Mouse (Mus musculus): Measurements from ENCODE around the gene Tmeff2. TPM values are rescaled to one million over a fixed set of nuclear protein-coding genes. Genes with fewer than 3 reads are reported as not detected.
"Not testable (repeated sequence)": the region's sequence is repeated elsewhere in the genome, so short reads cannot be mapped to it uniquely, and the experiment has no call there.

The Tmeff2 gene
- 12.1 and 13.2 TPM in 2 replicates for polyA plus RNA-seq (2015; fragmentation: Nextera tagmentation; extraction: Ambion mirVana)

DNA sequence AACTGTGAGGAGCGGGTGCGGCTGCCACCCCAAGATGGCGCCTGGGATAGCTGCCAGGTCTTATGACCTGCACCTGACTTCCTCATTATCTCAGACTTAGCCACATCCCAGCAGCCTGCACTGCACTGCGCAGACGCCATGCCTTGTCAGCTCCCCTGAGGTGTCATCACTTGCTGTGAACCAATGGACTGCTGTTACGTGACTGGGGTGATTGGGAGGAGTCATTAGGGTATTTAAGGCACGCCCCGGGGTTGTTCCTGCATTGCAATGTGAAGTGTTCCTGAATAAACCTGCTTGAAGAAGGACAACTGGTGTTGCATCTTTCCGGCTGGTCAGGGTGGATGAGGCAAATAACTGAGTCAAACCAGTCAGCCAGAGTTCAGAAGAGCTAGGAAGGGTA, at the start of gene Tmeff2:
TSS of gene Tmeff2 (plus strand) at position 262 of the 400 bp plus-strand sequence.
- not testable (repeated sequence) for H3K4me3 ChIP-seq (replicated peaks); H3K27me3 ChIP-seq (replicated peaks); H3K9ac ChIP-seq; H3K4me2 ChIP-seq (replicated peaks); H3K27ac ChIP-seq; ATAC-seq; H3K4me1 ChIP-seq (replicated peaks); H3K9me3 ChIP-seq; H3K36me3 ChIP-seq
- WGBS = 88% methylated on average over 9 of the region's 9 CpGs

- H3K27me3 ChIP-seq (replicated peaks) = no peaks in the 10 kb centered on the region
- no peaks in the 10 kb centered on the region for H3K4me1 ChIP-seq (replicated peaks)
- no peaks in the 10 kb centered on the region for H3K9me3 ChIP-seq
- ATAC-seq = no peak
- no peak overlapping the region for H3K27ac ChIP-seq
- H3K4me3 ChIP-seq (replicated peaks) = no peak overlapping the region
- H3K9ac ChIP-seq = no peak overlapping the region
- no peak overlapping the region for H3K4me2 ChIP-seq (replicated peaks)
- whole genome bisulfite sequencing = 78% methylated on average over 2 of the region's 2 CpGs
- no peaks in the 10 kb centered on the region for H3K36me3 ChIP-seq
Observed at GRCm38 (mm10) chr1:50861515-50861914, 38.9 kb upstream of the Tmeff2 start.

DNA sequence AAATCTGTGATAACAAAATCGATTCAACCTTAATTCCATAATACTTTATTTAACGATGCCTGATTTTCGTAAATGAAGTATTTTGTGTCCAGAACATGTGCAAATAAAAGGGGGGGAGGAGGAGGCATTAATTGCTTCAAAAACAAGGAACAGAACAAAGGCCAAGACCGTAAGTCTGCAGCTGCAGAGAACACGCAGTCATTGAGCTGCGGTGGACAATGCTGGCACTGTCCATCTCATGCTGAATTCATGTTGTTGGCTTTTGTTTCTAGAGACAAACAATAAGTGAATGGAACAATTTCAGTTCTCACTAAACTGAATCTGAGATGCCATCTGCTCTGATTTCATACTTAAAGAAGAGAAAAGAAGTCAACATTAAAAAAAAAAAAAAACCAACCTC, 2.8 kb upstream of the Tmeff2 start:
- no peak for ATAC-seq
- 79% methylated on average over 6 of the region's 6 CpGs for WGBS

GRCm38 (mm10) chr1:50924838-50925355, 24.4 kb downstream of the Tmeff2 start:
- Histone ChIP-seq H3K4me3 (replicated peaks) (no peak overlapping the region), H3K4me2 (replicated peaks) (no peak overlapping the region), H3K27me3 (replicated peaks) (peaks cover 15% of the 10 kb centered on the region), H3K9ac (no peak overlapping the region), H3K36me3 (no peaks in the 10 kb centered on the region), H3K4me1 (replicated peaks) (peaks cover 10% of the 10 kb centered on the region), H3K9me3 (no peaks in the 10 kb centered on the region), H3K27ac (no peak overlapping the region)
- 45% methylated on average over 5 of the region's 5 CpGs for WGBS
- ATAC-seq = no peak

More for the DNA sequence above, 2.8 kb upstream of the Tmeff2 start:
- no peaks in the 10 kb centered on the region for H3K27me3 ChIP-seq (replicated peaks)
- H3K4me2 ChIP-seq (replicated peaks) = no peak overlapping the region
- H3K4me3 ChIP-seq (replicated peaks) = no peak overlapping the region
- H3K4me1 ChIP-seq (replicated peaks) = no peaks in the 10 kb centered on the region
- no peaks in the 10 kb centered on the region for H3K9me3 ChIP-seq
- no peak overlapping the region for H3K9ac ChIP-seq
- H3K36me3 ChIP-seq = no peaks in the 10 kb centered on the region
- no peak overlapping the region for H3K27ac ChIP-seq

DNA sequence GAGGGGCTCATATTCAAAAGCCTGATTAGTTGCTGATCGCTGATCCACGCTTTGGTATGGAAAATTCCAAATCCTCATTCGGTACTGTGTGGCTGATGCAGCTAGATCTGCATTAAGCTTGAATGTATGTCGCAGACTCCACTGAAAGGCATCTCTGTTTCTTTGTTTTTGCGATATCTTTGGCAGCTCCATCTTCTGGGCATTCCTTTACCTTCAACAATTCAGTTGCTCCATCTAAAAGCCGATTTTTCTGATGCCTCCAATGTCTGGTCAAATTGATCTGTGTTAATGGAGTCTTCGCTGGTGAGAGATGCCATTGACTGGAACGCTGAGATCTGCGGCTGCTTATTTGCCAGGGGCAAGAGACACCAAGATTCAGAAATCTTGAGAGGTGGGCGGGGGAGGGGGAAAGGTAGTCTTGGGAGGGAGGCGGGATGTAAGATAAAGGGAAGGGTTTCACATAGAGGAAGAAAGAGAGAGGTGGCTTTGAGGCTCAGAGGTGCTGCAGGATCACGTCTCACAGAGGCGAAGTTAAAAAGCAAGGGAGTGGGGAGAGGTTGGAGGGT, 25.0 kb downstream of the Tmeff2 start:
- Histone ChIP-seq H3K4me3 (replicated peaks) (no peak overlapping the region), H3K4me1 (replicated peaks) (peaks cover 10% of the 10 kb centered on the region), H3K27ac (no peak overlapping the region), H3K9me3 (no peaks in the 10 kb centered on the region), H3K27me3 (replicated peaks) (peaks cover 15% of the 10 kb centered on the region), H3K9ac (no peak overlapping the region), H3K36me3 (no peaks in the 10 kb centered on the region), H3K4me2 (replicated peaks) (peak overlapping the region; percentile 99; the same call in 1 of the 2 replicates)
- ATAC-seq = no peak
- WGBS = 14% methylated on average over 13 of the region's 13 CpGs

DNA sequence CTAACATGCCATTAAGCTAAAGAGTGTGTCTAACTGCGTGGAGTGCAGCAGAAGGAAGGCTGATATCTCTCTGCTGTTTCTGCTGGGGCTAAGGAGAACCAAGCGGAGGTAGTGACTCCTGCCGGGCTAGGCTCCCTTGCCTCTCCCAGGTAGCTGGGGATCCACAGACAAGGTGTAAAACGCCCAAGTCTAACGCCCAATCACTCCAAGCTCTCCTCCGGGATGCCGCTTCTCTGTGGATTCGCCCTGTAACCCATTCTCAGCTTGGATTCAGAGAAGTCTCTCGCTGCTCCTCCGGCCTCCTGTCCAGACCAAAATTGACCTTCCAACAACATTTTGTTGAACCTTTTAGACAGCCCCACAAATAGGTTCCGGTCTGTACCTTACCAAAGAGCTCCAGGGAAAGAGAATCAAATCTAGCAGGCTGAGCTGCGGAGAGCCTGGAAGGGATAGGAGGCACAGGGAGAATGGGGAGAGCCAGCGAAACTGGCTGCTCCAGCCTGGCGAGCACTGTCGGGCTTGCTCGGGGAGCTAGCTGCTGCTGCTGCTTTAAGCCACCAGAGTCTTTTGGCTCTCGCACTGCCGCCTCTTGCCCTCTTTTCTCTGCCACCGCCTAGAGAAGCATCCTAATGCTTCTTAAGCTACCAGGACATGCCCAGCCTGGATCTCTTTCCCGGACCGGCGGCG, 26.1 kb downstream of the Tmeff2 start:
- H3K9ac ChIP-seq = peak overlapping the region; percentile 31
- peak; percentile 71 for ATAC-seq
- H3K27ac ChIP-seq = 0 out of 2 replicates have a peak overlapping the region, but pooled peaks have one; percentile 5
- H3K4me2 ChIP-seq (replicated peaks) = peak overlapping the region; percentile 99
- H3K27me3 ChIP-seq (replicated peaks) = peaks cover 15% of the 10 kb centered on the region
- H3K9me3 ChIP-seq = no peaks in the 10 kb centered on the region
- peaks cover 10% of the 10 kb centered on the region for H3K4me1 ChIP-seq (replicated peaks)
- no peaks in the 10 kb centered on the region for H3K36me3 ChIP-seq
- 3% methylated on average over 23 of the region's 23 CpGs for WGBS
- peak overlapping the region; percentile 53 for H3K4me3 ChIP-seq (replicated peaks)

DNA sequence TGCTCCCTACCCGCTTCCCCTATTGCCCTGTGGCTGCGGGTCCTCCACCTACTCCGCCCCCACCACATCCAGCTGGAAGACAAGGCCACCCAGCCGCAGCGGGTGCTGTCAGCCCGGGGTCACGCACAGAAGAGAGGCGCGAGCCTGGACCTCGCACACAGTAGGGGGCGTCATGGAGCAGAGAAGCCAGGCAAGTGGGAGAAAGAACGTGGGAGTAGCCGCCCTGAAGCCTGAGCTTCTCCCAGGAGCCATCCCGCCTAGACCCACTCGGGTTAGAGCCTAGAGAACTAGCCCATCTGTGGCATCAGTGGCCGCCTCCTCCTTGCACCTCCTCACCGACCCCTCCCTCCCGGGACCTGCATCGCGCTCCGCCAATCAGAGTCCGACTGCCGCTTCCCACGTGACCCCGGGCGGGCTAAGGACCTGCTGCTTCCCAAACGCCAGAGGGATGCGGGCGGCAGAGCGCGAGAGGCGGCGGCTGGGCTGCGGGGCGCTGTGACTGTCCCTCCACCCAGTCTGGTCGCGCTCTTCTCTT, 26.7 kb downstream of the Tmeff2 start:
- H3K4me1 ChIP-seq (replicated peaks) = peaks cover 10% of the 10 kb centered on the region
- no peaks in the 10 kb centered on the region for H3K36me3 ChIP-seq
- under 1% methylated on average over 37 of the region's 37 CpGs for WGBS
- peak overlapping the region; percentile 5; the same call in 1 of the 2 replicates for H3K27ac ChIP-seq
- H3K4me3 ChIP-seq (replicated peaks) = peak overlapping the region; percentile 53
- no peaks in the 10 kb centered on the region for H3K9me3 ChIP-seq
- peaks cover 15% of the 10 kb centered on the region for H3K27me3 ChIP-seq (replicated peaks)
- peak; percentile 98 for ATAC-seq
- H3K9ac ChIP-seq = peak overlapping the region; percentile 41
- H3K4me2 ChIP-seq (replicated peaks) = peak overlapping the region; percentile 99

GRCm38 (mm10) chr1:50927679-50928187, 27.3 kb downstream of the Tmeff2 start:
- H3K27ac ChIP-seq = no peak overlapping the region; the same call in 1 of the 2 replicates
- peak; percentile 60 for ATAC-seq
- WGBS = 0% methylated on average over 35 of the region's 35 CpGs

GRCm38 (mm10) chr1:50928776-50929175, 28.3 kb downstream of the Tmeff2 start:
- 0 out of 2 replicates have a peak overlapping the region, but pooled peaks have one; percentile 2 for H3K4me3 ChIP-seq (replicated peaks)
- H3K27me3 ChIP-seq (replicated peaks) = peaks cover 15% of the 10 kb centered on the region
- no peak overlapping the region for H3K4me2 ChIP-seq (replicated peaks)
- no peak for ATAC-seq
- H3K36me3 ChIP-seq = no peaks in the 10 kb centered on the region
- peaks cover 10% of the 10 kb centered on the region for H3K4me1 ChIP-seq (replicated peaks)
- WGBS = 31% methylated on average over 3 of the region's 3 CpGs
- H3K9me3 ChIP-seq = no peaks in the 10 kb centered on the region
- no peak overlapping the region for H3K27ac ChIP-seq
- no peak overlapping the region for H3K9ac ChIP-seq

More at GRCm38 (mm10) chr1:50927679-50928187, 27.3 kb downstream of the Tmeff2 start:
- Histone ChIP-seq H3K4me2 (replicated peaks) (peak overlapping the region; percentile 99), H3K4me1 (replicated peaks) (peaks cover 10% of the 10 kb centered on the region), H3K9ac (peak overlapping the region; percentile 41), H3K27me3 (replicated peaks) (peaks cover 15% of the 10 kb centered on the region), H3K9me3 (no peaks in the 10 kb centered on the region), H3K36me3 (no peaks in the 10 kb centered on the region), H3K4me3 (replicated peaks) (peak overlapping the region; percentile 53)

GRCm38 (mm10) chr1:50935076-50935475, 34.6 kb downstream of the Tmeff2 start:
- 76% methylated on average over 2 of the region's 2 CpGs for WGBS

GRCm38 (mm10) chr1:50935484-50935883, 35.0 kb downstream of the Tmeff2 start:
- H3K27me3 ChIP-seq (replicated peaks) = no peaks in the 10 kb centered on the region
- no peak overlapping the region for H3K27ac ChIP-seq
- no peak for ATAC-seq
- H3K4me2 ChIP-seq (replicated peaks) = no peak overlapping the region
- H3K4me1 ChIP-seq (replicated peaks) = no peaks in the 10 kb centered on the region
- no peaks in the 10 kb centered on the region for H3K36me3 ChIP-seq
- no peaks in the 10 kb centered on the region for H3K9me3 ChIP-seq
- H3K9ac ChIP-seq = no peak overlapping the region
- 75% methylated on average over 2 of the region's 2 CpGs for WGBS
- H3K4me3 ChIP-seq (replicated peaks) = no peak overlapping the region

More at GRCm38 (mm10) chr1:50935076-50935475, 34.6 kb downstream of the Tmeff2 start:
- Histone ChIP-seq H3K36me3 (no peaks in the 10 kb centered on the region), H3K4me2 (replicated peaks) (no peak overlapping the region), H3K4me1 (replicated peaks) (no peaks in the 10 kb centered on the region), H3K9me3 (no peaks in the 10 kb centered on the region), H3K9ac (no peak overlapping the region), H3K4me3 (replicated peaks) (no peak overlapping the region), H3K27me3 (replicated peaks) (no peaks in the 10 kb centered on the region), H3K27ac (no peak overlapping the region)
- no peak for ATAC-seq
